Mouse (Mus musculus) adrenal gland, adult 8-10 months (tissue): ENCODE data around the gene Fignl2. TPM values are rescaled to one million over a fixed set of nuclear protein-coding genes. Genes with fewer than 3 reads are reported as not detected.

Experiments used
- DNase-seq: peaks from one replicate; pipeline ENCODE4 v3.0.0; 2022
- total RNA-seq, 4 experiments: library from RNA; stranded (reverse); gene quantifications; 2 replicates each; pipeline ENCODE4 v1.2.4; 2022

Fignl2 gene
- total RNA-seq, 4 experiments from 2014 or later: 6.4 to 9.1 (median 7.4) TPM

DNA sequence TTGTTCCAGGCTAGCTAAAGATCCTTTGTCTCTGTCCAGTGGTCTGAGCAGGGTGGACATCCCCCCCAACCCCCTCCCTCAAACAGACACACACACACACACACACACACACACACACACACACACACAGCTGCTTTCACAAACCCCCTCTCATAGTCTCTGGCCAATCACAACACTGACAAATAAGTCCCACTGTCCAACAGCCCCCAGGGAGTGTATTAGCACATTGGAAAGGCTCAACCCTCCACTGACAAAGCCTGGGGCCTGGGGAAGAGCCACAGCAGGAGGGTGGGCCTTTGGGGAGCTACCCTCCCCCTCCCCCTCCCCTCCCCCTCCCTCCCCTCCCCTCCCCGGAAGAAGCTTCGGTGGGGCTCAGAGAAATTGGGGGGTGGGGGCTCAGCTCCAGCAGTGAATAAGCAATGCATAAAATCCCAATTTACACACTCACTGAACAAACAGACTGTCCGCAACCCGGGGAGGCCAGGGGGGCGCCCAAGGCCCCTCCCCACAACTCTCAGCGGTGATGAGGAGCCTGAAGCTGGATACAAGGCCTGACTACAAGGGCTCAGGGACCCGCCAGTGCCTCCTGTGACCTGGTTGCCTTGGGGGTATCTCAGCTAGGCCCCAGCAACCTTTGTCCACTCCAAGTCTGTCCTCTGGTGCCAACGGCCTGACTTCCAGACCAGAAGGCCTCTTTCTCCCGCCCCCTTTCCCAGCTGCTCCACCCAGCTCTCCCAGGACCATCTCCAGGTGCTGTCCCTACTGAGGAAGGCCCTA, 11.3 kb downstream of the Fignl2 start:
- no peak for DNase-seq

DNA sequence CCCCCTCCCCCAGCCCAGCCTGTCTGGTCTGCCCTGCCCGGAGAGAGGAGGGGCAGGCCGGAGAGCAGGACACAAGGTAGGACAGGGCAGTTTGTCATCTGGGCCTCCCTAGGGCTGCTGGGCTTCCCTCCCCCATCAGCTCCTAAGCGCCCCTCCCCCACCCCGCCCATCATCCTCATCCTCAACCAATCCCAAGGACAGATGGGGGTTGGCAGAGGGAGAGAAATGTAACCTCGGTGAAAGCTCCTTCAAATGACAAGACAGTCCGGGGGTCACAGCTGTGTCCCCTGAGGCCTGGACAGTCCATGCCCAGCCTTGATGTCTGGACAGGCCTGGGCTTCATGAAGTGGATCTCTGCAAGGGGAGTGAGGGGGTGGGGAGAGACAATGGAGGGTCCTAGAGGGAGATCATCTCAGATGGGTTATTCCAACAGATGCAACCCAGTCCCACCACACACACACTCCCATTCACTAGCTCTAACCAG, 12.0 kb downstream of the Fignl2 start:
- DNase-seq: no peak

- no peak for DNase-seq
These were observed 13.3 kb downstream of the Fignl2 start for GRCm38 (mm10) chr15:101065069-101065468.

- DNase-seq: no peak
These were observed 18.0 kb downstream of the Fignl2 start for GRCm38 (mm10) chr15:101060280-101060852.

DNA sequence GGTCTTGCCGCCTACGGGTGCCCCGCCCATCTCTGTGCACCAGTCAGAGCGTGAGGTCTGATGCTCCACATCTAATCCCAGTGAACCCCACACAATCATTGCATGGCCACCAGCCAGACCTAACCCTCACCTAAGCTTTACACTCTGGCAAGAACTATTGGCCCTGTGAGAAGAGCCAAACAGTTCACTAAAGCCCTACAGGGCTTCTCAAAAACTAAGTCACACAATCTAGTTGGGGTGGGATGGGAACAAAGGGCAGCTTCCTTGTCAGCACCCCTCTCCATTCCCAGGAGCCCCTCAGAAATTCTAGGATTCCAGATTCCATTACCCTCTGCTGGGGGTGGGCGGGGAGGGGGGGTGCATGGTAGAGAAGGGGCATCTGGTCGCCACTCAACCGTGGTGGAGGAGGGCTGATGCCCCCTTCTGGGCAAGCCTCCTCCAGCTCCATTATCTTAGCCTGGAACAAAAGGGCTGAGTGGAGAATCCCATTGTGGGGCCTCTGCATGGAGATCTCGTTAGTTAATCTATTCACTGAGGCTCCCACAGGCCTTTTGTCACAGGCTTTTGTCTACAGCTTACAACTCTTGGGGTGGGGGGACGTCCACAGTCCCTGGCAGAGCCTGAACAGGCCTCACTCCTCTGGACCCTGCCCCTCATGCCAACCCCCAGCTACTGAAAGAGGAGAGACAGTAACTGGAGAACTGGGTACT, 18.6 kb downstream of the Fignl2 start:
- DNase-seq: no peak

- no peak for DNase-seq
These were observed 22.1 kb downstream of the Fignl2 start for GRCm38 (mm10) chr15:101056225-101056624.

GRCm38 (mm10) chr15:101054541-101054940, 23.8 kb downstream of the Fignl2 start:
- DNase-seq: no peak

DNA sequence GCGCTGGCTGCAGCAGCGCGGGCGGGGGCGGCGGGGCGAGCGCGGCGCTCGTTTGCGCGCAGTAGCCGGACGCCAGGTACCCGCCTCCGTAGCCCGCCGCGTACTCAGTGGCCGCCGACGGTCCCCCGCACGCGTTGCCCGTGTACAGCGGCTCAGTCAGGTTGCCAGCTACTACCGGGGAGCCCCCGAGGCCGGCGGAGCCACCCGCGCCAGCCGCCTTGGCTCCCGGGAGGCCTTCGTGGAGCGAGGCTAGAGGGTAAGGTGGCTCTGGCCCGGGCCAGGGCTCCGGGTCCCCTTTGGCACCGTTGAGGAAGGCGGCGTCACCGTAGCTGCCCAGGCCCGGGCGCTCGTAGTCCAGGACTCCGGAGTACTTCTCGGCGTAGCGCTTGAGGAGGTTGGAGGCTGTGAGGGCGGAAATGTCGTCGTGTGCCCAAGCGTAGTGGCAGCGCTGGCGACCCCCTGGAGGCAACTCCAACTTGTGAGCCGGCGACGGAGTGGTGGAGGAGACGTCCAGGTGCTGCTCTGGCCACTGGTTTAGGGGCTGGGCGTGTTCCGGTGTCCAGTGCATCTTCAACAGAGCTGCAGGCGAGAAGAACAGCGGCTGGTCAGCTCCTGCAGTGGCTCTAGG, 24.4 kb downstream of the Fignl2 start:
- no peak for DNase-seq

- no peak for DNase-seq
These were observed 25.5 kb downstream of the Fignl2 start for GRCm38 (mm10) chr15:101052560-101053501.

- DNase-seq: no peak
These were observed 26.5 kb downstream of the Fignl2 start for GRCm38 (mm10) chr15:101051869-101052268.

GRCm38 (mm10) chr15:101048338-101048896, 29.9 kb downstream of the Fignl2 start:
- no peak for DNase-seq

- DNase-seq: no peak
These were observed 31.2 kb downstream of the Fignl2 start, which contains the start of gene Gm47841 for GRCm38 (mm10) chr15:101047194-101047555. TSS of gene Gm47841 (minus strand) at chr15:101047397.

DNA sequence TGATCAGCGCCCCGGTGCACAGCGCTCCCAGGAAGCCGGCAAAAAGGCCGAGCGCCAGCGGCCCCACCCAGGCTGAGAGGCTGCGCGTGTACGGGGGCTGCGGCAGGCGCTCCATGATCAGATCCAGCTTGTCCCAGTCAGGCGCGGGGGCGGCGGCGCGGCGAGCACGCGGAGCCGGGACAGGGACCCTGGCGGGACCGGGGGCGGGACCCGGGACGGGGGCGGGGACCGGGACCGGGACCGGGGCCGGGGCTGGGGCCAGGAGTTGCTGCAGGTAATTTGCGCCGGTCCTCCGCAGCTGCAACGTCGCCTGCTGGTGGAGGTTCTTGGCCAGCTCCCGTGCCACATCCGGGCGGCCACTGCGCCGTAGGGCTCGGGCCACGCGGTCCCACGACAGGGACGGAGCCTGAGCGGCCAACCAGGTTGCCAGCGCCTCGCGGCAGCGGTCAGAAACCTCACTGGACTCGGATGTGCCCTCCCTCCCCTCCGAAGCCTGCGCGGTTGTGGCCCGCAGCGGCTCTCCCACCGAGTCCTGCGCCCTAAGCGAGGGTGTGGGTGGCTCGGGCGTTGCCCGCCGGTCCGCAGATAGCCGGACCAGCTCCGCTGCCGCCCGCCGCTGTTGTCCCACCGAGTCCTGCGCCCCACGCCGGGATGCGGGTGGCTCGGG, 31.7 kb downstream of the Fignl2 start:
- DNase-seq: no peak

- no peak for DNase-seq
These were observed 32.3 kb downstream of the Fignl2 start for GRCm38 (mm10) chr15:101046039-101046526.

GRCm38 (mm10) chr15:101044531-101044930, 33.8 kb downstream of the Fignl2 start:
- DNase-seq: no peak

GRCm38 (mm10) chr15:101042613-101043012, 35.8 kb downstream of the Fignl2 start:
- DNase-seq: no peak

- DNase-seq: no peak
These were observed 36.4 kb downstream of the Fignl2 start for GRCm38 (mm10) chr15:101041966-101042365.

DNA sequence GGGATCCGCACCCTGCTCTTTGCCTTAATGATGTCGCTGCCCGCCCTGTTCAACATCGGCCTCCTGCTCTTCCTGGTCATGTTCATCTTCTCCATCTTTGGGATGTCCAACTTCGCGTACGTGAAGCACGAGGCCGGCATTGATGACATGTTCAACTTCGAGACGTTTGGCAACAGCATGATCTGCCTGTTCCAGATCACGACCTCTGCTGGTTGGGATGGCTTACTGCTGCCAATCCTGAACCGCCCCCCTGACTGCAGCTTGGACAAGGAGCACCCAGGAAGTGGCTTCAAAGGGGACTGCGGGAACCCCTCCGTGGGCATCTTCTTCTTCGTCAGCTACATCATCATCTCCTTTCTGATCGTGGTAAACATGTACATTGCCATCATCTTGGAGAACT, 38.7 kb downstream of the Fignl2 start:
- no peak for DNase-seq

DNA sequence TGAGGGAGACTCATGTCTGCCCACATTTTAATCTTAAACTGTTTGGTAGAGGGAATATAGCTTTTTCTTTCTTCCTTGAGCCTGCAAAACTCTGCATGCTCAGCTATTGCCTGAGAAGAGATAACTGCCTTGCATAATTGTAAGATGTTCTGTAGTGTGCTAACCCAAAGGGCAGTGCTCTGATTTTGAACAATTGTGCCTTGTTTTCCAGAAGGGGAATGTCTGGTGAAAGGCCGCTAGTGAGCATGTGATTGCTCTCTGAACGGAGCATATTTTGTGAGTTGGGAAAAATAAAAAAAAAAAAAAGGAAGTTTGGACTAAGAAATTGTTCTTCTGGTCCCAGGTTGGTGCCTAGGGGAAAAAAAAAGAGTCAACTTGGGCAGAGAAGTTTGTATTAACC, 49.4 kb downstream of the Fignl2 start:
- no peak for DNase-seq

DNA sequence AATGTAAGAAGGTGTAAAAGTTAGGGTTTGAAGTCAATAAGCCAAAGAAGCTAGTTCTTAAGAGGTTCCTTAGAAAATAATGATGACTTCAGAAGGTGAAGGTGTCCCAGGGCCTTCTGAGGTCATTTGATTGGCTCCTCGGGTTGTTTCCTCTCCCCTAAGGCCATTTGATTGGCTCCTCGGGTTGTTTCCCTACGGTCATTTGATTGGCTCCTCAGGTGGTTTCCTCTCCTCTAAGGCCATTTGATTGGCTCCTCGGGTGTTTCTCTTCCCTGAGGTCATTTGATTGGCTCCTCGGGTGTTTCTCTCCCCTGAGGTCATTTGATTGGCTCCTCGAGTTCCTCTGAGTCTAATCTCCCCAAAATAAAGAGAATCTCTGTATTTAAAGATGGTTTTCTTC, 67.0 kb downstream of the Fignl2 start:
- no peak for DNase-seq
